Mouse (Mus musculus) heart, adult 2 months (tissue): ENCODE measurements around the gene St6galnac6. TPM values are rescaled to one million over a fixed set of nuclear protein-coding genes. Genes with fewer than 3 reads are reported as not detected.

Source experiments
- DNase-seq, 2 experiments: peaks; one replicate each; pipeline ENCODE4 v3.0.0; 2021
- H3K27ac ChIP-seq: fragments of 200-600 bp; 2 replicates; pipeline ENCODE4 v1.8.1; 2022
- H3K27me3 ChIP-seq: fragments of 200-500 bp; 2 replicates; pipeline ENCODE4 v1.6.1; 2012; ENCODE audit warnings: mild to moderate bottlenecking, low read length, inconsistent platforms, mixed read lengths; ENCODE audit not compliant: control insufficient read depth, insufficient read depth
- H3K36me3 ChIP-seq: fragments of 200-500 bp; 2 replicates; pipeline ENCODE4 v1.6.1; 2012; ENCODE audit warnings: low read length, inconsistent platforms; ENCODE audit not compliant: control insufficient read depth, insufficient read depth
- H3K4me1 ChIP-seq: fragments of 200-500 bp; 2 replicates; pipeline ENCODE4 v1.6.1; 2011; ENCODE audit warnings: low read length; ENCODE audit not compliant: control insufficient read depth, insufficient read depth
- H3K4me3 ChIP-seq: fragments of 200-600 bp; 2 replicates; pipeline ENCODE4 v1.8.1; 2022
- H3K79me2 ChIP-seq: fragments of 200-500 bp; replicated peaks from 2 replicates; pipeline ENCODE4 v1.6.1; 2012; ENCODE audit warnings: mild to moderate bottlenecking, inconsistent platforms, low read length, moderate library complexity, mixed read lengths; ENCODE audit not compliant: control insufficient read depth, insufficient read depth
- H3K9ac ChIP-seq: fragments of 200-500 bp; 2 replicates; pipeline ENCODE4 v1.6.1; 2012; ENCODE audit warnings: low read depth, mild to moderate bottlenecking, control low read depth, inconsistent platforms, low read length, mixed read lengths
- CTCF ChIP-seq: fragments of 200-600 bp; IDR thresholded peaks from 2 replicates; pipeline ENCODE4 v1.8.1; 2022; ENCODE audit warnings: antibody characterized with exemption, mild to moderate bottlenecking, moderate library complexity
- EP300 ChIP-seq: fragments of 200-500 bp; IDR thresholded peaks from 2 replicates; pipeline ENCODE4 v1.6.1; 2011; ENCODE audit warnings: low read depth, low read length, control low read depth; ENCODE audit not compliant: insufficient read depth
- POLR2A ChIP-seq: fragments of 200-500 bp; IDR thresholded peaks from 2 replicates; pipeline ENCODE4 v1.6.1; 2011; ENCODE audit warnings: mild to moderate bottlenecking, low read depth, low read length, control low read depth; ENCODE audit not compliant: insufficient read depth
- WGBS: fragments of 180-500 bp; shearing (Covaris S2); methylation state at CpG from one replicate; pipeline ENCODE4 v1.1.7; 2018; 5-methylcytosine and 5-hydroxymethylcytosine counted together
- intact Hi-C: fragments of 180-260 bp; cut with DNase I; formaldehyde crosslinking; loops from one replicate; pipeline ENCODE4 v1.15.1; 2025
- polyA plus RNA-seq: library from polyadenylated mRNA; depleted of rRNA; stranded (reverse); fragments of >200 nt; gene quantifications from 2 replicates; pipeline ENCODE4 v1.2.3, GENCODE M21; 2012
- total RNA-seq, 2 experiments: library from RNA; stranded (reverse); gene quantifications; 2 replicates each; pipeline ENCODE4 v1.2.3; 2021

The St6galnac6 gene
- total and polyA plus RNA-seq, 3 experiments, result 107 to 129 (median 125) TPM

DNA sequence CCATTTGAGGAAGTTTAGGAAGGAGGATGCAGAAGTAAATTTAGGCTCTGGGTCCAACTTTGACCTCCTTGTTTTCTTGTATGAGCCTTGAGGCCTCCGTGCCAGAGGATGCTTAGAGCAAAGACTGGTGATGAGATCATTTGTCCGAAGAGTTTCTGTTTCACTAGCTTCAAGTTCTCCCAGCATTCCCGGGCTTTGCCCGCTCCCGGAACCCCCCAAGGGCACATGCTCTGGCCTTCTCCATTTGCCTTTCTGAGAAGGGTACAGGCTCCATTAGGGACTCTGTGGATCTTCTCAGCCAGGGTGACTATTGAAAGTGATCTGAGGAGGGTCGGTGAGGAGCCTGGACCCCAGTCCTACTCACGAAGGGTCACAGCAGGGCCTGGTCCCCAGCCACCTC is 47.9 kb downstream of the St6galnac6 start:
- peak in 1 of 2 experiments; percentile 62 for DNase-seq
- peak overlapping the region; percentile 95 for H3K27ac ChIP-seq
- 36% methylated on average over 7 of the region's 7 CpGs for WGBS
- intact Hi-C loops, result no loop called here
- peak overlapping the region; percentile 97 for H3K9ac ChIP-seq
- H3K27me3 ChIP-seq, result no peaks in the 10 kb centered on the region
- TF ChIP-seq POLR2A (no peak; the same call in none of the 2 replicates), CTCF (no peak), EP300 (no peak)
- H3K36me3 ChIP-seq, result no peaks in the 10 kb centered on the region
- H3K4me1 ChIP-seq, result peaks cover 23% of the 10 kb centered on the region
- peaks cover 3% of the 10 kb centered on the region; the same call in 1 of the 2 replicates for H3K79me2 ChIP-seq
- peak overlapping the region; percentile 73 for H3K4me3 ChIP-seq

DNA sequence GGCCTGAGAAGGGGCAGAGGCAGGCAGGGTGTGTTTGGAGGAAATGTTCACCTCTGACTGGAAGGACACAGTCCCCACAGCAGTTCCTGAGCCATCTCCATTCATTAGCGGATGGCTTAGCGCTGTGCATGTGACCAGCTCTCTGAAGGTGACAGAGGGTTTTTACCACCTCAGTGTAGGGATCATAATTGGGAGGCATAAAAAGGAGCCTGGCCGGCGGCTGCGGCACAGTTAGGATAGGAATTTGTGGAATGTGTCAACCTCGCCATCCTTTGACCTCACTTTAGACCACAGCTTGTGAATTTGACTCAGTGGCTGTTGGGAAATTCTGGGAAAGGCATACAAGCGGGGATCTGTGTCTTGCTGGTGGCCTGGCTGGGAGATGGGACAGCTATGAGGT is 54.3 kb downstream of the St6galnac6 start:
- TF ChIP-seq POLR2A, result peak; percentile 39; the same call in 1 of the 2 replicates
- no peak for TF ChIP-seq EP300
- Histone ChIP-seq H3K4me1 (peaks cover 22% of the 10 kb centered on the region), H3K4me3 (peak overlapping the region; percentile 43), H3K79me2 (peaks cover 1% of the 10 kb centered on the region; the same call in 1 of the 2 replicates), H3K9ac (peak overlapping the region; percentile 25), H3K27me3 (no peaks in the 10 kb centered on the region), H3K36me3 (peaks cover 19% of the 10 kb centered on the region), H3K27ac (peak overlapping the region; percentile 90)
- intact Hi-C loops, result loop anchor here (2.0 to 5.0 kb wide), 2 partner anchors 15 to 79 kb away; no protein-coding TSS in a partner anchor
- WGBS, result 23% methylated on average over 7 of the region's 7 CpGs
- no peak for DNase-seq

DNA sequence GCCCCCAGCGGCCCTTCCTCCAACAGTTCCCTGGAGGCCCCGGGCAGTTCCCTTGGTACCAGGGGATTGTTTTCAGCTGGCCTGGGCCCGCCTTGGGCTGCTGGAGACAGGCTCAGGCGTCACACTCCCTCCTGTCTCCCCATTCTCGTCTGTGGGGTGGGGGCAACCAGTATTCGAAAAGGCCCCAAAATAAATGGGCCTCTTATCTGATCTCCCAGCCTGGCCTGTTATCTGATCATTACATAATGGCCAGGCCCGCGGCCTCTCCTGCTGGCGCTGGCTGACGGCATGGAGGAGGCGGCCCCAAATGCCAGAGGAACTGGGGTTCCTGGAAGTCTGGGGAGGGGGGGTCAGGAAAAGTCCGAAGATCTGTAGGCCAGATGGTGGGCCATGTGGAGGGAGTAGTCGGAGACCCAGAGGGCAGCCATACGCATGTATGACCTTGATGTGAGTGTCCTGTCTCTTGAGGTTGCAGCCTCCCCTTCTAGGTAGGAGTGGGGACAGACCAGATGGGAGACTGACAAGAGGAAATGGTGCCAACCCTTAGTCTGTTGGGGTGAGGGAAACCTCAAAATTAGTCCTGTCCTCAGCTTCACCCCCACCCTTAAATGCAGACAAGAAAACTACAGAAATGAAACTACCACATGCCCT is 55.4 kb downstream of the St6galnac6 start:
- Histone ChIP-seq H3K4me3 (peak overlapping the region; percentile 43; the same call in 1 of the 2 replicates), H3K9ac (peak overlapping the region; percentile 60), H3K27me3 (no peaks in the 10 kb centered on the region), H3K27ac (peak overlapping the region; percentile 90), H3K36me3 (peaks cover 21% of the 10 kb centered on the region), H3K4me1 (peaks cover 27% of the 10 kb centered on the region), H3K79me2 (no peaks in the 10 kb centered on the region; the same call in 1 of the 2 replicates)
- peak in 1 of 2 experiments; percentile 52 for DNase-seq
- TF ChIP-seq POLR2A (no peak), EP300 (peak; percentile 16; the same call in 1 of the 2 replicates)
- intact Hi-C loops, result loop anchor here (1.0 to 5.0 kb wide), 3 partner anchors 9 to 77 kb away; partner anchors contain the start of gene Eng
- 44% methylated on average over 14 of the region's 14 CpGs for WGBS

DNA sequence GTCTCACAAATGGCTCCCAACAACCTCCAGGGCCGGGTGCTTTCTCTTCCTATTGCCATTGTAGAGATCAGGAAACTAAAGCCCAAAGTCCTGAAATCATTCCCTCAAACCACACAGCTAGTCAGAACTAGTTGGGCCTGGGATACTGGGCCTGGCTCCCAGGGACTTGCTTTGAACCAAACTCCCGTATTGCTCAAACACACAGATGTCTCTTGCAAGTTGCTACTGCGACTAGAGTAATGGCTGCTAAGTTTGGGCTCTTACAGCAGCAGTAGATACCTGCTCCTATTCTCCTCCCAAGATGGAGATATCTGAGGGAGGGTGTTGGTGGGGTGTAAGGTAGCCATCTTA is 55.9 kb downstream of the St6galnac6 start:
- Histone ChIP-seq H3K9ac (0 out of 2 replicates have a peak overlapping the region, but pooled peaks have one; percentile 2), H3K27ac (peak overlapping the region; percentile 90), H3K79me2 (no peaks in the 10 kb centered on the region; the same call in 1 of the 2 replicates), H3K27me3 (no peaks in the 10 kb centered on the region), H3K4me1 (peaks cover 29% of the 10 kb centered on the region), H3K36me3 (peaks cover 24% of the 10 kb centered on the region), H3K4me3 (no peak overlapping the region; the same call in 1 of the 2 replicates)
- TF ChIP-seq POLR2A (no peak; the same call in 1 of the 2 replicates), EP300 (no peak), CTCF (no peak)
- DNase-seq, result no peak
- WGBS, result 42% methylated on average over 3 of the region's 3 CpGs
- intact Hi-C loops, result loop anchor here (1.0 to 2.0 kb wide), 2 partner anchors 9 to 17 kb away; partner anchors contain the start of gene Eng

DNA sequence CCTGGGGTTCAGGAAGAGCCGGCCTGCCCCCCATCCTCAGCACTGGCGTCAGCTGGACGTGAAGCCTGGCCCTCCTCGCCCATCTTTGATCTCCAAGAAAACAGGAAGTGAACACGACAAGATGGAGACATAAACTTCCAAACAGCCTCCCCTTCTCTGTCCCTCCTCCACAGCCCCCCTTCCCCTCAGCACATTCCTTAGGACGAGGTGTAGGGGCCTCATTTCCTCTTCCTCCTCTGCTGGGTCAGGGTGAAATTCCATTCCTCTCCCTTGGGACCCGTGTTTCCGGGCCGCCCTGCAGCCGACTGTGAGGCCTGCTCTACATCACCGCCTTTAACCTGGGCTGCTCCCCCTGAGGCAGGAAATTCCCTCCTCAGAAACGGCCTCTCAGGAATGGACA is 56.3 kb downstream of the St6galnac6 start:
- Histone ChIP-seq H3K9ac (no peak overlapping the region), H3K27me3 (no peaks in the 10 kb centered on the region), H3K36me3 (peaks cover 28% of the 10 kb centered on the region), H3K79me2 (no peaks in the 10 kb centered on the region), H3K4me3 (no peak overlapping the region), H3K27ac (peak overlapping the region; percentile 90), H3K4me1 (peaks cover 32% of the 10 kb centered on the region)
- 28% methylated on average over 12 of the region's 12 CpGs for WGBS
- intact Hi-C loops, result loop anchor here (1.0 to 2.0 kb wide), 2 partner anchors 10 to 17 kb away; partner anchors contain the start of gene Eng
- peak; percentile 80 to 88 for DNase-seq
- peak; percentile 26 for TF ChIP-seq CTCF
- TF ChIP-seq EP300, result peak; percentile 99
- 0 out of 2 replicates have a peak, but pooled peaks have one; percentile 27 for TF ChIP-seq POLR2A

DNA sequence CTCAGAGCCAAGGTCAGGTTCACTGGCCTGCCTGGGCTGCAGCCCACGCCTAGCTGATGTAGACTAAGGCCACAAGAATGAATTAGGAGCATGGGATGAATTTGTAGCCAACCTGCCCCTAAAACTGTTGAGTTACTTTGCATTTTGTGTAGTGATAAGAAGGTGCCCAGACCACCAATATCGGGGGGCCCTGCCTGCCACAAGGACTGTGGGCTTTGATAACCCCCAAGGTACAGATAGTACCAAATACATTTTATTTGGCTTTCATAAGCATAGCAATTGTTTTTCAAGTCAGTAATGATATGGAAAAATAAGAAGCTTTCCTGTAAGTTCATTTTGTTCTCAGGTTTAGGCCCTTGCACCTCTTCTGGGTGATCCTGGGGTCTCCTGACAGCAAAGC is 59.4 kb downstream of the St6galnac6 start:
- TF ChIP-seq EP300, result no peak
- no peak for TF ChIP-seq POLR2A
- TF ChIP-seq CTCF, result no peak
- H3K27ac ChIP-seq, result peak overlapping the region; percentile 73
- H3K36me3 ChIP-seq, result peaks cover 40% of the 10 kb centered on the region
- H3K4me1 ChIP-seq, result peaks cover 35% of the 10 kb centered on the region
- DNase-seq, result no peak
- H3K4me3 ChIP-seq, result no peak overlapping the region
- intact Hi-C loops, result loop anchor here (2.0 kb wide), 1 partner anchor 18 kb away; no protein-coding TSS in a partner anchor
- no peaks in the 10 kb centered on the region for H3K79me2 ChIP-seq
- H3K9ac ChIP-seq, result 0 out of 2 replicates have a peak overlapping the region, but pooled peaks have one; percentile 17
- 61% methylated on average over 2 of the region's 2 CpGs for WGBS
- no peaks in the 10 kb centered on the region for H3K27me3 ChIP-seq
